Mouse (Mus musculus) olfactory bulb, adult 2 months (tissue): ENCODE measurements around the gene Lpar1.

ENCODE experiments used
- CTCF ChIP-seq: fragments of 200-500 bp; IDR thresholded peaks from 2 replicates; pipeline ENCODE4 v1.5.1; 2012; ENCODE audit warnings: low read depth, mild to moderate bottlenecking, low read length, moderate library complexity; ENCODE audit not compliant: insufficient read depth
- POLR2A ChIP-seq: fragments of 200-500 bp; IDR thresholded peaks from 2 replicates; pipeline ENCODE4 v1.6.1; 2012; ENCODE audit warnings: mild to moderate bottlenecking, low read depth, low read length, moderate library complexity; ENCODE audit not compliant: insufficient read depth

- no peak for TF ChIP-seq CTCF
- no peak for TF ChIP-seq POLR2A
Observed at GRCm38 (mm10) chr4:58552731-58553630, 717 bp downstream of the Lpar1 start.
